Mouse (Mus musculus) lung, embryonic 14.5 days (tissue): ENCODE results near the gene Carns1. TPM values are rescaled to one million over a fixed set of nuclear protein-coding genes. Genes with fewer than 3 reads are reported as not detected.

ENCODE experiments used
- ATAC-seq: fragments of 200-750 bp; cut with Nextera tagmentation; 2 replicates; pipeline ENCODE4 v1.8.0; 2017; ENCODE audit warnings: mild to moderate bottlenecking, moderate TSS enrichment, moderate library complexity; ENCODE audit not compliant: insufficient read depth
- DNase-seq: peaks from one replicate; pipeline ENCODE4 v3.0.0-alpha.2; 2015
- H3K27ac ChIP-seq: fragments of 300-500 bp; sonication (generic); 2 replicates; pipeline ENCODE4 v1.5.1; 2014; ENCODE audit warnings: low read depth, mild to moderate bottlenecking, moderate library complexity
- H3K27me3 ChIP-seq: fragments of 300-500 bp; sonication (generic); 2 replicates; pipeline ENCODE4 v1.6.1; 2014; ENCODE audit warnings: low read length, control low read depth; ENCODE audit not compliant: insufficient read depth
- H3K36me3 ChIP-seq: fragments of 300-500 bp; sonication (generic); 2 replicates; pipeline ENCODE4 v1.6.1; 2014; ENCODE audit warnings: control low read depth; ENCODE audit not compliant: insufficient read depth
- H3K4me1 ChIP-seq: fragments of 300-500 bp; sonication (generic); 2 replicates; pipeline ENCODE4 v1.6.1; 2014; ENCODE audit warnings: antibody characterized with exemption, control low read depth; ENCODE audit not compliant: insufficient read depth
- H3K4me2 ChIP-seq: fragments of 300-500 bp; sonication (generic); 2 replicates; pipeline ENCODE4 v1.6.1; 2014; ENCODE audit warnings: mild to moderate bottlenecking
- H3K4me3 ChIP-seq: fragments of 300-500 bp; sonication (generic); 2 replicates; pipeline ENCODE4 v1.5.1; 2014; ENCODE audit warnings: low read depth, low read length
- H3K9ac ChIP-seq: fragments of 300-500 bp; sonication (generic); 2 replicates; pipeline ENCODE4 v1.6.1; 2014
- H3K9me3 ChIP-seq: fragments of 300-500 bp; sonication (generic); 2 replicates; pipeline ENCODE4 v1.6.1; 2016; ENCODE audit warnings: low read depth, low read length, control low read depth
- CTCF ChIP-seq: IDR thresholded peaks from 2 replicates; pipeline ENCODE4 v1.5.1; 2016; ENCODE audit warnings: antibody characterized with exemption, low read depth
- WGBS: fragments of 180-500 bp; shearing (Covaris S2); extraction: QIAGEN DNeasy Blood & Tissue Kit; methylation state at CpG from one replicate; pipeline ENCODE4 v1.1.7; 2014; 5-methylcytosine and 5-hydroxymethylcytosine counted together
- polyA plus RNA-seq: library from polyadenylated mRNA; unstranded; fragments of >200 nt; fragmentation: Nextera tagmentation; extraction: Ambion mirVana; gene quantifications from 2 replicates; pipeline ENCODE4 v1.2.1, GENCODE M21; 2014

Gene Carns1
- polyA plus RNA-seq, 1 experiment from 2014 or later: 2.5 TPM

DNA sequence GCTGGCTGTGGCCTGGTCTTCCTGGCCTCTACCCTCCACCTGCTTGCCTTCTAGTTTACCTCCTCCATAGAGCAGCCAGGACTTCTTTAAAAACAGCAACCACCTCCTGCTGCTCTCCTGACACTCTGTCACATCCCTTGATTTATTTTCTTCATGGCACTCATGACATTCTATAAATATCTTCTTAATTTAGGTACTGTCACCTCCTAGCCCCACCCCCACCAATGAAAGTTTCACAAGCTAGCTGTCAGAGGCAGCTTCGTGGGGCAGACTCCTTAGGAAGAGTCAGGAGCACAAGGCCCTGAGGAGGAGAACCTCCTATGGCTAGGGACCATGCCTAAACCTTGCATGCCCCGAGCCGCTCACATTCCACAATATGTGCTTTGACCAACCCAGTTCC lies 12.0 kb upstream of the Carns1 start:
- no peak overlapping the region for H3K4me2 ChIP-seq
- H3K4me3 ChIP-seq: no peak overlapping the region
- no peaks in the 10 kb centered on the region for H3K36me3 ChIP-seq
- H3K9me3 ChIP-seq: no peaks in the 10 kb centered on the region
- no peak overlapping the region for H3K27ac ChIP-seq
- no peaks in the 10 kb centered on the region for H3K27me3 ChIP-seq
- 63% methylated on average over 3 of the region's 3 CpGs for WGBS
- no peak overlapping the region for H3K9ac ChIP-seq
- peaks cover 5% of the 10 kb centered on the region; the same call in 1 of the 2 replicates for H3K4me1 ChIP-seq
- no peak for TF ChIP-seq CTCF
- no peak for ATAC-seq
- DNase-seq: no peak

DNA sequence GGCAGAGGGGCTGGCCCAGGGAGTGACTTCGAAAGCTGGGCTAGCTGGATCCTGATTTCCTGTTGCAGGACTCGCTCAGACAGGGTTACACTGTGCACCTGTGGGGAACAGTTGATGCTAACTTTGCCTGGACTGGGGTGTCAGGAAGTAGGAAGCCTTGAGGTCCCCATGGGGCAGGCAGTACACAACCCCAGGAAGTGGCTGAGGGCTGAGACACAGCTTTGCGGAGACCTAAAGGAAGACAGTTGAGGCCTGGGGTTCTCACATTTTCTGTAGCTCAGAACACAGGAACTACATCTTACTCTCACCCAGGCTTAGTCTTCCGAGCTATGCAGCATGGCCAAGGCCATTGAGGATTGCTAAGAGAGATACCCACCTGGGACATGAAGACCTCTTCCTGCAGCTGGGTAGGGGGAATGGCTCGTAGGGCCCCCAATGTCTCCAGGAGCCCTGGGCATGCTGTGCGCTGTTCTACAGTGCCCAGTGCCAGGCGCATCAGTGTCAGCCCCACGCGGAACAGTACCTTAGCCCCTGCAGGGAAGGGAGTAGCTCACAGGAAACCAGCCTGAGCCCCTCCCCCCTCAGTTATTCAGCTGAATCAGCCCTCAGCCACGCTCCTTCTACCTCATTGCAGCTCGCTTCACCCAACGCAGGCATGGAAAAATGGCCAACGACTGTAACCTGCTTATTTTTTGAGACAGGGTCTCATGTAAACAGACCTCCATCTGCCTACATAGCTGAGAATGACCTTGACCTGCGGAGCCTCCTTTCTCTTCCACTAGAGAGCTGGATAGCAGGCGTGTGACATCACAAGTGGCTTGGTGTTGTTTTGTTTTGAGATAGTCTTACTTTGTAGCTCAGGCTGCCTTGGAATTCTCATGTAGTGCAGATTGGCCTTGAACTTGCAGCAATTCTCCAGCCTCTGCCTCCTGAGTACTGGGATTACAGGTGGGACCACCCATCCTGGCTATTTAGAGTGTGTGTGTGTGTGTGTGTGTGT lies 10.0 kb upstream of the Carns1 start:
- Histone ChIP-seq H3K4me2 (no peak overlapping the region), H3K27me3 (no peaks in the 10 kb centered on the region), H3K9me3 (no peaks in the 10 kb centered on the region), H3K4me3 (no peak overlapping the region), H3K36me3 (no peaks in the 10 kb centered on the region), H3K4me1 (no peaks in the 10 kb centered on the region), H3K27ac (peak overlapping the region; percentile 20; the same call in 1 of the 2 replicates), H3K9ac (peak overlapping the region; percentile 4; the same call in 1 of the 2 replicates)
- DNase-seq (peak; percentile 32), ATAC-seq (peak; percentile 26; the same call in 1 of the 2 replicates)
- WGBS: 44% methylated on average over 15 of the region's 15 CpGs
- no peak for TF ChIP-seq CTCF

DNA sequence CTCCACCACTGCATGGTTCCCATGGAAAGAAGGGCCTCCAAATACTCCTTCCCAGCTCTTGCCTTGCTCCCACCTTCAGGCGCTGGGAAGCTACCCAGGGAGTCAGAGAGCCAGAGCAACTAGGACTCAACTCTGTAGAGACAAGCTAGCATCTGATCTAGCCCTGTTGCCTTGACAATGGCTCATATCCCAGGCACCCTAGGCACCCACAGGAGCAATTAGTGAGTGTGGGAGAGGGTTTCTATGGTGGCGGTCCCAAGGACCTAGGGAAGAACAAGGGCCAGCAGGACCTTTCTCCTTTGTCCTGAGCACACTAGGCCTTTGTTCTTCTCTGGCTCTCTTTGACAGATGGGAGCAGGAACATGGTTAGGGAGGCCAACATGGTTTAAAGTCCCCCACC lies 8.4 kb upstream of the Carns1 start:
- Histone ChIP-seq H3K4me1 (no peaks in the 10 kb centered on the region), H3K27ac (no peak overlapping the region), H3K4me2 (no peak overlapping the region), H3K9me3 (no peaks in the 10 kb centered on the region), H3K4me3 (no peak overlapping the region), H3K36me3 (no peaks in the 10 kb centered on the region), H3K9ac (no peak overlapping the region), H3K27me3 (no peaks in the 10 kb centered on the region)
- 83% methylated on average over 2 of the region's 2 CpGs for whole genome bisulfite sequencing
- DNase-seq (no peak), ATAC-seq (no peak)
- TF ChIP-seq CTCF: no peak

DNA sequence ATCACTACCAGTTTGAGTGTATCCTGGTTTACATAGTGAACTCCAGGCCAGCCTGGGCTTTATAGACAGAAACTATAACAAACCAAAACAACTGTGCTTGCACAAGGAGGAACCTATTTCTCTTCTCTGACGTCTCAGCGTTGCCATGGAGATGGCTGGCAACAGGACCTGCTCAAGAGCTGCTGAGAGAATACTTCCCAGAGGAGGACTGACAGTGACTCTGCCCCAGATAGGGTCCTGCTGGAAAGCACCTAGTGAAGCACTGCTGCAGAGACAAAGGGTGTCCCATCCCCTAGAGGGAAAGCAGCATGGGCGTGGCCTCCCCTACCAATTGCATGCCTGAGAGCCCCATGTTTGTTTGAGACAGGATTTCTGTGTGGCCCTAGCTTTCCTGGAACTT lies 6.6 kb upstream of the Carns1 start:
- TF ChIP-seq CTCF: no peak
- WGBS: 30% methylated on average over 3 of the region's 3 CpGs
- Histone ChIP-seq H3K9ac (no peak overlapping the region), H3K4me3 (no peak overlapping the region), H3K4me2 (no peak overlapping the region), H3K36me3 (no peaks in the 10 kb centered on the region), H3K27me3 (no peaks in the 10 kb centered on the region), H3K4me1 (no peaks in the 10 kb centered on the region), H3K27ac (no peak overlapping the region), H3K9me3 (no peaks in the 10 kb centered on the region)
- ATAC-seq (peak; percentile 38; the same call in 1 of the 2 replicates), DNase-seq (peak; percentile 78)

DNA sequence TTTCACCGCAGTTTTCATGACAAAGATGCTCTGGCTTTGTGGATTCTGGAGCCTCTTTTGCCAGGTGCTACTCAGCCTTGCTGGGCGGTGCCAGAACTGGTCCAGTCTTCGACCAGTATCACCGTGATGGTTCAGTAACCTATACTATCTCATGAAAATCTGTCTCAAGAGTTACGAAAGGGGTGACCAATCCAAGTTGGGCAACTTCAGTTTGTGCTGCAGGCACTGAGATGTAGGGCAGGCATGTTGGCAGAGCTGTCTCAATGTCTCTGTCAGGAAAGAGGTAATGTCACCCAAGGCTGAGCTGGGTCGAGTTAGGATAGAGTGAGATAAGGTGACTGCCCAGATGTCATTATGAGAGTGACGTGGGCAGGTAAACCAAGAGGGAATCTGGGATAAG lies 5.1 kb upstream of the Carns1 start:
- no peak for TF ChIP-seq CTCF
- Histone ChIP-seq H3K27me3 (no peaks in the 10 kb centered on the region), H3K4me1 (no peaks in the 10 kb centered on the region; the same call in 1 of the 2 replicates), H3K9me3 (no peaks in the 10 kb centered on the region), H3K9ac (no peak overlapping the region), H3K36me3 (no peaks in the 10 kb centered on the region), H3K27ac (no peak overlapping the region), H3K4me2 (no peak overlapping the region), H3K4me3 (no peak overlapping the region)
- ATAC-seq (no peak), DNase-seq (no peak)
- 82% methylated on average over 7 of the region's 7 CpGs for WGBS

DNA sequence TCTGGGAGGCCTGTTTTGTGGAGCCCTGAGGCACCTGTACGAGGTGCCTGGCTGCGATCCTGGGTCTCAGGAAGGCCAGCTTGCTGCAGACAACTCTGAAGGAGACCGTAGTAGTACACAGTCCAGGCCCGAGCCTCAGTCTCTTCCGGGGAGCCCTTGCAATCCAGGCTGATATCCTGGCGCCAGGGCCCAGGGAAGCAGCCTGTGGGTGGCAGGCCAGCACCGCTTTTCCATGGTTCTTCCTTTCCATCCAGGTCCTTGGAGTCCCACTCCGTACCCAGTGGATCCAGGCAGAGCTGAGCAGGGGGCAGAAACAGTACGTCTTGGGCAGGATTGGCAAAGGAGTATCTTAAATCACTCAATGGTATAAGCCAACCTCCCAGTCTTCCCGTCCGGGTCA lies 2.4 kb downstream of the Carns1 start:
- no peak for TF ChIP-seq CTCF
- no peak overlapping the region for H3K4me3 ChIP-seq
- no peak overlapping the region for H3K27ac ChIP-seq
- no peak overlapping the region for H3K4me2 ChIP-seq
- H3K4me1 ChIP-seq: peaks cover 3% of the 10 kb centered on the region; the same call in 1 of the 2 replicates
- WGBS: 52% methylated on average over 11 of the region's 11 CpGs
- DNase-seq (no peak), ATAC-seq (no peak)
- H3K27me3 ChIP-seq: no peaks in the 10 kb centered on the region
- H3K9ac ChIP-seq: no peak overlapping the region
- H3K9me3 ChIP-seq: no peaks in the 10 kb centered on the region
- H3K36me3 ChIP-seq: no peaks in the 10 kb centered on the region
